Mouse (Mus musculus) c-Kit-positive CD71-positive TER-119-negative erythroid progenitor cells, embryonic 14.5 days (primary cell): Measurements from ENCODE around the gene Pemt.

Experiments
- DNase-seq: peaks from one replicate; pipeline ENCODE4 v3.0.0-alpha.2; 2013; ENCODE audit warnings: low read depth

Gene Pemt

DNA sequence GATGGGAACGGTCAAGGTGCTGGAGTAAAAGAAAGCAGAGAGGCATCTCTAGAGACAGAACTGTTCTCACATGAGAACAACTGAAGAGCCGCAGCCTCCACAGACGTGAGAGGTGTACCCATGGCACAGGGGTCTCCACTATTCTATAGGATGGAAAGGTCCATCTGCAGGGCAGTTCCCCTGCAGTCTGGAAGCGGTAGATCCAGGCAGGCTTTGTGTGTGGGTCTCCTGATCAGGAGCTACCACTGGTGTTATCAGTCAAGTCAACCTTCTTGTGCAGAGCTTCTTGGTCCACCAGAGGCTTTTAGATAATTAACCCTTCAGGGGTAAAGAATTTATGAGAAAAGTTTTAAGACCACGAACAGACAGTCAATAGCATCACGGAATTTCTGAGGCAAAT is 10.2 kb upstream of the Pemt start:
- DNase-seq, result no peak

DNA sequence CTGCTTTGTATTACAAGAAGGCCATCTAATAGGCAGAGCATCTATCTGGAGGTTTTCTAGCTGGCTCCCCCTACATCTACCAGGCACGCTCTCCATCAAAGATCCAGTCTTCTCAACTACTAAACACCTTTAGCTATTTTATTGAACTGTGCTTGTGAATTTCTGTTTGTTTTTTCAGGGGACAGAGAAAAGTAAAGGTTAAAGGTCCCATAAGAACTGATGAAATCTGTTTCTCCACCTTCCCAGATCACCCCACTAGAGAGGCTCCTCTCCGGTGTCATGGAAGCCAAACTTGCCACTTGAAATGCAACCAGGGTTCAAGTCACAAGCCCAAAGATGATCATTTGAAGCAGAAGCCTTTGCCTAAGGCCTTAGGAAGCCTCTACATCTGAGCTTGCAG is 2.6 kb upstream of the Pemt start:
- DNase-seq, result no peak

DNA sequence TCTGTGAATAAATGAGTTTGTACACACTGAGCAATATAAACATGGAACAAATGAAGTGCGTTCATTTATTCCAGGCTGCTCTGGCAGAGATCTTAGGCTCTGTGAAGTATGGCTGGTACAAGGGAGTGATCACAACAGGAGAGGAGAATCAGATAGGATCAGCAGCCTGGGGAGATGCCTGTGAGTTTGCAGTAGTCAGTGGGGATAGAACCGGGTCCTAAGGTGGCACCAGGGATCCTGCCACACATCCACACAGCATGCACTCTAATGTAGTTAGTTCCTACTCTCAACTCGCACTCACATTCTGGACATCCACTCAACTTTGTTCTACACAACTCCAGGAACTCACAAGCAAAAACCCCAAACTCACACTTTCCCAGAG is 622 bp downstream of the Pemt start:
- DNase-seq, result no peak

DNA sequence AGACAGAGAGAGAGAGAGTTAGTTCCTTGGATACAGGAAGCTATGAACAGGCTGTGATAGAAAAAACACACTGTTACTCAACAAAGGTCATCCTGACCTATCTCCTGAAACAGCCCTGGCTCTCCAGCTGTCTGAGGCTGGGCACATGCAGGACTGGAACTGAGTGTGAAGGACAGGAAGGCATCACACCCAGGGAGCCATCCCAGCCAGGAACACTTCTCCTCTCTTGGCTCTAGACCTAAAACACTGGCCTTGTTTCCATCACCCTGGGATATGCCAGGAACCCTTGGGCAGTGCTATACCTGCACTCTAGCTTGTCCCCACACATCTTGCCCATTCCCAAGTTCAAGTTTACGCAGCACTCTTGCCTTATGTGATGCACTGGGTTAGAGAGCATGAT is 1.5 kb downstream of the Pemt start:
- DNase-seq, result no peak

- DNase-seq, result no peak
These were observed 4.0 kb downstream of the Pemt start for GRCm38 (mm10) chr11:60042277-60042676.

GRCm38 (mm10) chr11:60036537-60037220 is 9.6 kb downstream of the Pemt start:
- DNase-seq, result no peak

DNA sequence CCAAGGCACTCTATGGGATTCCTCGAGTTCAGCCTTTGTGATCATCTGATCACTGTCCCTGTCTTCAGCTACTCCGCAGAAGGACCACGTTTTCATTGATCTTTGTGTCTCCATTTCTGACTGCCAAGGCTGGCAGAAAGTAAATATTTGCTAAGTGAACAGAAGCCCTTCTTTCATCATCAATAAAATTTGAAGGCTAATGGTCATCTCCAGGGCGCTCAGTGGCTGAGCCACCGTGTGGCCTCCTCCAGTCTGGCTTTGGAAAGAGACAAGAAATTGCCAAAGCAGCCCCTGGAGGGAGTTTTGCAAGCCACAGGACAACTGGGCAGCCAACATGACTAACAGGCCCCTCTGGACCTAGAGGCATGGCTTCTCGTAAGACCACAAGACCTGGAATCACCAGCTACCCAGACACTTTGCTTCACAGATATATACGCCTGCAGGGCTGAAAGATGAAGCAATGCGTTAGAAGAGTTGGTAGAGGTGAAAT is 11.3 kb downstream of the Pemt start:
- no peak for DNase-seq

- DNase-seq, result no peak
These were observed 12.0 kb downstream of the Pemt start for GRCm38 (mm10) chr11:60034293-60034692.

- no peak for DNase-seq
These were observed 13.5 kb downstream of the Pemt start for GRCm38 (mm10) chr11:60032586-60033430.

- no peak for DNase-seq
These were observed 15.4 kb downstream of the Pemt start for GRCm38 (mm10) chr11:60030747-60031331.

GRCm38 (mm10) chr11:60029976-60030375 is 16.3 kb downstream of the Pemt start:
- no peak for DNase-seq

- DNase-seq, result no peak
These were observed 18.1 kb downstream of the Pemt start for GRCm38 (mm10) chr11:60027913-60028875.

DNA sequence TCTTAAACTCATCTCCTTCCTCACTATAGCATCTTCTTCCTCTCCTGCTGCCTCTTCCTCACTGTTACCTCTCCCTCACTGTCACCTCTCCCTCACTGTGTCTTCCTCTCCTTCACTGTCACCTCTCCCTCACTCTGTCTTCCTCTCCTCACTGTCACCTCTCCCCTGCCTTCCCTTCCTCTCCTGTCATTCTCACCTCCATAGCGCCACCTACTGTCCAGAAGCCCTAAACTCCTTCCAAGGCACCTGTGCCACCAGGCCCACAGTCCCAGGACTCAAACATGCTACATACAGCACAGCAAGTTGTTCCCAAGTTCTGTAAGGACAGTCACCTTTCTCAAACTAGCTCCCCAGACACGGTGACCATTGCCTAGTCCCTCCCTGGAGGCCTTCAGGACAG is 19.0 kb downstream of the Pemt start:
- DNase-seq, result peak; percentile 75

DNA sequence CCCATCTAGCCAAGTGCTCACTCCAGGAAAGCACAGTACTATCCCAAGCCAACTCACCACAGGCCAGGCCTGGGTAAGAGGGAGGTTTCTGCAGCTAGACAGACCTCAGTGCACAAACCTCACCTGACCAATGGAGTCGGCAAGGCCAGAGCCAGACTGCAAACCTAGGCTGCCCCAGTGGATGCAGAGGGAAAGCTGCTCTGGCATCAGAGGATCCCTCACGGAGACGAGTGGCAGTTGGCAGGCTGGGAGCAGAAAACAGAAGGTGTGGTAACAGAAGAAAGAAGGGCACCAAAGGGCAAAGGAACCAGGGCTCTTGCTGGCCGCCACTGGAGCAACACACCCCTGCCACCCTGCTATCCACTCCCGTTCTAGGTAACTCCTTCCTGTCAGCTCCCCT is 20.1 kb downstream of the Pemt start:
- DNase-seq, result no peak

DNA sequence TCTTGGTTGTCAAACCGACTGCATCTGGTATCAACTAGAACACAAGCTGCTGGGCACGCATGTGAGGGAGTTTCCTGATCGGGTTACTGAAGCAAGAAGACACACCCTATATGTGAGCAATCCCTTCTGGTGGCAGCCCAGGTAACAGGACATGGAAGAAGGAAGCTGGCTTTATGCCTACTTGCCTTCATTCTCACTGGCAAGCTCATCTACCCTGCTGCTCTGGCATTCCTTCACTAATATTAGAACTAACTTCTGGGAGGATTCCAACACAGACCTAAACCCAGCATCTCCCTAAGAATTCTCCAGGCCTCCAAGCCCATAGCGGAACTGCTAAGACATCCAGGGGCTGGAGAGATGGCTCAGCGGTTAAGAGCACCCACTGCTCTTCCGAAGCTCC is 25.1 kb downstream of the Pemt start:
- no peak for DNase-seq

- no peak for DNase-seq
These were observed 29.6 kb downstream of the Pemt start for GRCm38 (mm10) chr11:60016726-60017125.

DNA sequence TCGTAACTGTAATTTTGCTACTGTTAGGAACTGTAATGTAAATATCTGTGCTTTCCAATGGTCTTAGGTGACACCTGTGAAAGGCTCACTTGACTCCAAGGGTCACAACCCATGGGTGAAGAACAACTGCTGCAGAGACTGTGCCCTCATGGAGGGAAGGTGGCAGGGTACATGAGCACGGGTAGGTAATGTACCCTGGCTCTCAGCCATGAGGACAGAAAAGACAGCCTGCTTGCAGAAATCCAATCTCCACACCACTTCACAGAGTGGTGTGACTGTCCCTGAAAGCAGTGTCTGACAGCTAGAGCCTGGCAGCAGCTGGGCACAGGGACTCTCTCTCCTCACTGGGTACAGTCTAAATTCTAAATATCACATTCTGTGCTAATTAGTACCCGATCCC is 34.8 kb downstream of the Pemt start:
- no peak for DNase-seq

DNA sequence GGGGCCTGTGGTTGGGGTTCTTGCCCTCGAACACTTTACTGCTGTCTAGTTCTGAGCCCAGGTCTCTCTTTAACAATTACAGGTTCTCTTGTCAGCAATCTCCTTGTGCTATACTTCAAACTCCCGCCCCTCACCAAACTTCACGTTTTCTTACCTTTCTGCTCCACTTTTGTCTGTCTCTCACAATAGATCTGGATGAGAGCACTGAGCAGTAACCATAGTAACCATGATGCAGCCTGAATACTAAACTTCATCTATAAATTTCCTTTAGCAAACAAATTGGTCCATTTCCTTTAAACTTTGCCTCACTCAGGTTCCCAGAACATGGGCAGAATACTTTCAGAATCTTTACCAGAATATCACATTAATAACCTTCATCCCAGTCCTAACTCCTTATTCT is 36.8 kb downstream of the Pemt start:
- no peak for DNase-seq

DNA sequence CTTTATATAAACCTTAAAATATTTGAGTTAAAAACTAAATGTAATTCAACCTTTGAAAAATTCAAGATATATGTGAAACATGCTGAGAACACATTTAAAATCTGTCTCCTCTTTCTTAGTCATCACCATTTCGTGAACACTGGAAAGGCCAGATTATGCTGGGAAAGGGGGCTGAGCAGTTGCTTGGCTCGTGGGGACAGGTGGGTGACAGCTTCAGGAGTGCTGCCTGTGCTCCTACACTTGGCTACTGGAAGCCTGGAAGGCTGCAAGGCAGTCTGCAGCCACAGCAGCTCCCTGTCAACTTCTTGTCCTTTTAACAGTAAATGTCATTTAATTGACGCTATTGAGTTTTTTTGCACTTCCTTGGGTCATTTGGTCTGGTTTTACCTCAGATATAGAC is 40.4 kb downstream of the Pemt start:
- no peak for DNase-seq

GRCm38 (mm10) chr11:60004716-60005115 is 41.6 kb downstream of the Pemt start:
- no peak for DNase-seq

DNA sequence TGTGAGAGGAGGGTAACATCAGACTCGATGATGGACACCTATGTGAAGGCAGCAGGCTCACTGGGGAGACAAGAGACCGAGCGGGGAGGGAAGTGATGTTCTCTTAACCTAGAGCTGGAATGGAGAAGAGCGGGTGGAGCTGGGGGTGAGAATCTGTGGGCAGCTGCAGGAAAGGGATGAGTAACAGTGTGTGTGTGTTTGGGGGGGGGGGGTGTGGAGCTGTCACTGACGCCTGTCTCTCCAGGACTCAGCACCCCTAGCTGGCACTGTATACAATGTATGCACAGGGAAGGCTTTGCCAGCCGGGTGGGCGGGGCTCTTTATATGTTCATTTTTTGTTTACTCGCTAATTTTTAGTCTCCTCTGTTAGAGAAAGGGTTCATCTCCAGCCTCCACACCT is 42.5 kb downstream of the Pemt start:
- no peak for DNase-seq
